Mouse (Mus musculus) G1E (cell line): ENCODE data around the gene Ptger4. TPM values are rescaled to one million over a fixed set of nuclear protein-coding genes. Genes with fewer than 3 reads are reported as not detected.

ENCODE experiments used
- ATAC-seq: 2 replicates; pipeline ENCODE4 v1.8.0; 2016; ENCODE audit warnings: mild to moderate bottlenecking; ENCODE audit not compliant: insufficient number of reproducible peaks, poor library complexity, low FRiP score, severe bottlenecking; ENCODE audit errors: extremely low read depth
- DNase-seq: peaks from one replicate; pipeline ENCODE4 v3.0.0; 2012; ENCODE audit warnings: low spot score
- H3K27me3 ChIP-seq: 2 replicates; pipeline ENCODE4 v1.6.1; 2012; ENCODE audit warnings: mild to moderate bottlenecking, low read length, inconsistent platforms; ENCODE audit not compliant: insufficient read depth
- H3K36me3 ChIP-seq: replicated peaks from 2 replicates; pipeline ENCODE3; 2012; ENCODE audit warnings: mild to moderate bottlenecking, inconsistent platforms
- H3K4me1 ChIP-seq: 2 replicates; pipeline ENCODE4 v1.6.1; 2012; ENCODE audit warnings: low read depth, low read length, inconsistent platforms, mixed read lengths; ENCODE audit not compliant: insufficient read depth
- H3K4me3 ChIP-seq: 2 replicates; pipeline ENCODE4 v1.5.1; 2012; ENCODE audit warnings: low read depth, mild to moderate bottlenecking, inconsistent platforms, low read length, moderate library complexity, mixed read lengths
- H3K9me3 ChIP-seq: replicated peaks from 2 replicates; pipeline ENCODE4 v1.6.1; 2012; ENCODE audit warnings: inconsistent platforms
- CTCF ChIP-seq: IDR thresholded peaks from 2 replicates; pipeline ENCODE4 v1.5.1; 2012; ENCODE audit warnings: low read depth, low read length, inconsistent platforms, mixed read lengths
- GATA1 ChIP-seq: IDR thresholded peaks from 2 replicates; pipeline ENCODE4 v1.6.1; 2012; ENCODE audit warnings: borderline replicate concordance, low read length, inconsistent platforms, mixed read lengths
- GATA2 ChIP-seq: IDR thresholded peaks from 2 replicates; pipeline ENCODE4 v1.6.1; 2012; ENCODE audit warnings: low read depth, low read length, inconsistent platforms, borderline replicate concordance
- POLR2AphosphoS5 ChIP-seq: IDR thresholded peaks from 2 replicates; pipeline ENCODE4 v1.6.1; 2012; ENCODE audit warnings: low read depth, low read length, inconsistent platforms; ENCODE audit not compliant: insufficient replicate concordance
- TAL1 ChIP-seq: conservative IDR thresholded peaks from 2 replicates; pipeline ENCODE4 v1.6.1; 2012; ENCODE audit warnings: low read depth, low read length, inconsistent platforms, mixed read lengths
- polyA plus RNA-seq: library from polyadenylated mRNA; stranded (reverse); fragments of >175 nt; gene quantifications from 2 replicates; pipeline ENCODE4 v1.2.3, GENCODE M21; 2012
- total RNA-seq, 2 experiments: library from RNA; stranded (forward) in 1 of 2; stranded (reverse) in 1 of 2; fragments of 200-1000 nt in 1 of 2; fragments of >200 nt in 1 of 2; fragmentation: Nextera tagmentation in 1 of 2; gene quantifications; 2 replicates each; pipeline ENCODE4 v1.2.3; 2014 to 2017

The Ptger4 gene
- total and polyA plus RNA-seq, 3 experiments: 6.9 to 20.5 (median 15.9) TPM

DNA sequence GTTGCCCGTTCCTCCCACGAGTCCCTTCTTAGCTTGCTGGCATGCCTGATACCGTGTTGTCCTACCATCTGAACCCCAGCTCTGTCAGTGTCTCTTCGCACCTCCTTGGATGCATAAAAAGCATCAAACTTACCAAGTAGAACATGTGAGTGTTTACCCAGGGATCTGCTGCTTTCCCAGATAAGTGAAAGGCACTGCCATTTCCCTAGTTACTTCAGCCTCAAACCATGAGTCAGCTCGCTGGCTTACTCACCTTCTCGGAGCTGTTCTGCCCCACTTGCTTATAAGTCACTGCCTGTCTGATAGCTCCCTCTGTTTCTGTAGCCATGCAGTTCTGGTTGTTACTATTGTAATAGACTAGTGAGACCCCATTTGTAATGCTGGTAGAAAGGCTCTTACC is 49.5 kb downstream of the Ptger4 start:
- Histone ChIP-seq H3K9me3 (no peaks in the 10 kb centered on the region), H3K36me3 (peaks cover 84% of the 10 kb centered on the region), H3K4me3 (no peak overlapping the region), H3K27me3 (no peaks in the 10 kb centered on the region), H3K4me1 (peaks cover 40% of the 10 kb centered on the region)
- no peak for DNase-seq
- peak; percentile 42; the same call in 1 of the 2 replicates for ATAC-seq
- TF ChIP-seq CTCF (no peak), GATA1 (no peak), POLR2AphosphoS5 (no peak), TAL1 (no peak), GATA2 (no peak)

DNA sequence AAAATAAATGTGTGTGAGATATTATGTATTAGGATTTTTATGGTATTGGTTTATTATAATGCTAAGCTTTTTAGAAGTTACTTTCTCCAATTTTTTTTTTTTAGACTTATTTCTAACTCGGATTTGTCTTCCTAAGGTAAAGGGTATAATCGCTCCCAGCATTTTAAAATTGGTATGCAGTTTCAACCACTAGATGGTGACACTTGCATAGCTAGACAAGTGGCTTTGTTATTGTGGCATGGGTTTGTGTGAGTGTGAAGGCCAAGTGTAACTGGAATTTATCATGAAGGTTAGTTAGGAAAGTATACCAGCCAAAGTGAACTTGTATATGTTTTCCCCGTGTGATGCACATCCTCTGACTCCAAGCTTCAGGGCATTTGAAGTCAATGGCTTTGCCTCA is 50.2 kb downstream of the Ptger4 start:
- Histone ChIP-seq H3K36me3 (peaks cover 84% of the 10 kb centered on the region), H3K4me1 (peaks cover 45% of the 10 kb centered on the region), H3K9me3 (no peaks in the 10 kb centered on the region), H3K4me3 (no peak overlapping the region), H3K27me3 (no peaks in the 10 kb centered on the region)
- TF ChIP-seq GATA2 (no peak), CTCF (0 out of 2 replicates have a peak, but pooled peaks have one; percentile 12)
- ATAC-seq (no peak), DNase-seq (no peak)

DNA sequence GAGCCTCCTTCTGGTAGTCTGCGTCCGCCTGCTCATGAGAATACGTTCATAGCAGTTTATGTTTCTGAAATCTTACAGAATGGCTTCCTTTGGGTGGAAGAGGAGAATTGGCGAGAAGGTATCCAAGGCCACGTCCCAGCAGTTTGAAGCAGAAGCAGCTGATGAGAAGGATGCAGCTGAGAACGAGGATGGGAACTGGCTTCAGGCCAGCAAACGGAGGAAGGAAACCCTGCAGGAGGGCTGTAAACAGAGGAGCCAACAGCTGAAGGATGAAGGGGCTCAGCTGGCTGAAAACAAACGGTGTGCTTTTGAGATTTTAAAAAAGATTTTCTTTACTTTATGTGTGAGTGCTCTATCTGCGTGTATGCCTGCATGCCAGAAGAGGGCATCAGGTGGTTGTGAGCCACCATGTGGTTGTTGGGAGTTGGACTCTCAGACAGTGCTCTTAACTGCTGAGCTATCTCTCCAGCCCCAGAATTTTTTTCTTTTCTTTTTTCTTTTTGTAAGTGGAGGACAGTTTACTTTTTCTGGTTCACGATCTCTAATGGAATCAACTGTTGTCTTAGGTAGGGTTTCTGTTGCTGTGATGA is 54.4 kb downstream of the Ptger4 start:
- ATAC-seq (no peak), DNase-seq (no peak)
- H3K4me1 ChIP-seq: peaks cover 56% of the 10 kb centered on the region
- no peak for TF ChIP-seq CTCF
- no peak for TF ChIP-seq GATA1
- TF ChIP-seq POLR2AphosphoS5: no peak
- no peak for TF ChIP-seq GATA2
- no peak for TF ChIP-seq TAL1
- H3K36me3 ChIP-seq: peaks cover 50% of the 10 kb centered on the region
- H3K4me3 ChIP-seq: no peak overlapping the region
- H3K9me3 ChIP-seq: no peaks in the 10 kb centered on the region
- no peaks in the 10 kb centered on the region for H3K27me3 ChIP-seq

DNA sequence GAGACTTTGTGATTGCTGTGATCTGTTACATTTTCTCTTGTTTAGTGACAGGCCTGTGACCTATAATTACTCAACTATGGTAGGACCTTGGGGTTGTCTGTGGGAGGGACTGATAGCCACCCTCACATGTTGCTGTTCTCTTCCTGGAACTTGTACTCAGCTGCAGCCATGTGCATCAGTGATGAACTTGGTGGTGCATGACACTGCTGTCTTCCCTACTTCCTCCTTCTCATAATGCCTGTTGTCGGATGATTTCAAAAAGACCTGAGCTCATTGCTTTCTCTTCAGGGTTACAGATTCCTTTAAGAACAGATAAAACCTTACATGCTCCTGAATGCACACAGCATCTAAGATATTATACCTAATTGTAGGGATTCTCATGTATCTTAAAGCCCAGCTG is 56.0 kb downstream of the Ptger4 start:
- no peaks in the 10 kb centered on the region for H3K9me3 ChIP-seq
- no peak for TF ChIP-seq TAL1
- no peak for TF ChIP-seq CTCF
- TF ChIP-seq GATA2: no peak
- no peak for TF ChIP-seq GATA1
- no peak for TF ChIP-seq POLR2AphosphoS5
- H3K27me3 ChIP-seq: no peaks in the 10 kb centered on the region
- peak; percentile 51 for DNase-seq
- peaks cover 57% of the 10 kb centered on the region for H3K4me1 ChIP-seq
- no peak overlapping the region; the same call in 1 of the 2 replicates for H3K4me3 ChIP-seq
- H3K36me3 ChIP-seq: peaks cover 50% of the 10 kb centered on the region
- peak; percentile 85 for ATAC-seq

DNA sequence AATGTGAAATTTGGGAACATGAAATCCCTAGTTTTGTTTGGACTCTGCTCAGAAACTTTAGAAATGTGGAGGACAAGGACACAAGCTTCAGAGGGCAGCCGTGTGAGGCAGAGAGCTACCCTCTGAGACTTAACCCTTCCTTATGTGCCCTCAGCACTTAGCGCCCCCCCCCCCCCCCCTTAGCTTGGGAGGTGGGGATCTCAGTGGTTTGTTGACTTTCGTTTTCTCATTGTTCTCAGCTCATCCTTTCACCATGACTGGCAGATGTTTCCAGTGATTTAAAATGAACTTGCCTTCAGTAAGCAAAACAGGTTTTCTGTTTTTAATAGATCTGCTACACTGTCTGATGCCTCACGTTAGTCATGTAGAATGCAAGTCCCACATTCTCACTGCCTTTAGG is 56.9 kb downstream of the Ptger4 start:
- no peaks in the 10 kb centered on the region for H3K9me3 ChIP-seq
- ATAC-seq (no peak), DNase-seq (no peak)
- H3K4me1 ChIP-seq: peaks cover 53% of the 10 kb centered on the region
- no peak for TF ChIP-seq TAL1
- TF ChIP-seq GATA1: no peak
- no peak for TF ChIP-seq CTCF
- TF ChIP-seq GATA2: no peak
- TF ChIP-seq POLR2AphosphoS5: no peak
- no peaks in the 10 kb centered on the region for H3K27me3 ChIP-seq
- peaks cover 50% of the 10 kb centered on the region for H3K36me3 ChIP-seq
- H3K4me3 ChIP-seq: no peak overlapping the region; the same call in 1 of the 2 replicates

DNA sequence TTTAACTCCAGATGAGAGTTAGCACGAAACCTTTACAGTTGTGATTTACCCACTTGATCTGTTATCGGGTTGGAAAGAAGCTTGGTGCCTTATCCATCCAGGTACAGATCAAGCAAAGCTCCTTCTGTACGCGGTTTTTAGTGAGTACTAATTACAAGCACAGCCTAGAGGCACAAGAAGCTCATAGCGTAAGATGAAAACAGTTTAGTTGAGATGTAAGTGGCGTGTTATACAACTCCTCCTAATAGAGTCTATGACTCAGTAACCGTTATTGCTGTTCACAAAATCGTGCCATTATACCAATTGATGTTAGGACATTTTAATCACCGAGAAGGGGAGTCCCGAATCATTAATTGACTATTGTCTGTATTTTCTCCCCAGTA is 57.7 kb downstream of the Ptger4 start:
- ATAC-seq: no peak
- Histone ChIP-seq H3K9me3 (no peaks in the 10 kb centered on the region), H3K4me1 (peaks cover 51% of the 10 kb centered on the region), H3K27me3 (no peaks in the 10 kb centered on the region), H3K36me3 (peaks cover 49% of the 10 kb centered on the region), H3K4me3 (peak overlapping the region; percentile 96)
- no peak for TF ChIP-seq CTCF
- TF ChIP-seq POLR2AphosphoS5: no peak
- TF ChIP-seq TAL1: no peak
- TF ChIP-seq GATA1: no peak
- no peak for TF ChIP-seq GATA2
- no peak for DNase-seq

DNA sequence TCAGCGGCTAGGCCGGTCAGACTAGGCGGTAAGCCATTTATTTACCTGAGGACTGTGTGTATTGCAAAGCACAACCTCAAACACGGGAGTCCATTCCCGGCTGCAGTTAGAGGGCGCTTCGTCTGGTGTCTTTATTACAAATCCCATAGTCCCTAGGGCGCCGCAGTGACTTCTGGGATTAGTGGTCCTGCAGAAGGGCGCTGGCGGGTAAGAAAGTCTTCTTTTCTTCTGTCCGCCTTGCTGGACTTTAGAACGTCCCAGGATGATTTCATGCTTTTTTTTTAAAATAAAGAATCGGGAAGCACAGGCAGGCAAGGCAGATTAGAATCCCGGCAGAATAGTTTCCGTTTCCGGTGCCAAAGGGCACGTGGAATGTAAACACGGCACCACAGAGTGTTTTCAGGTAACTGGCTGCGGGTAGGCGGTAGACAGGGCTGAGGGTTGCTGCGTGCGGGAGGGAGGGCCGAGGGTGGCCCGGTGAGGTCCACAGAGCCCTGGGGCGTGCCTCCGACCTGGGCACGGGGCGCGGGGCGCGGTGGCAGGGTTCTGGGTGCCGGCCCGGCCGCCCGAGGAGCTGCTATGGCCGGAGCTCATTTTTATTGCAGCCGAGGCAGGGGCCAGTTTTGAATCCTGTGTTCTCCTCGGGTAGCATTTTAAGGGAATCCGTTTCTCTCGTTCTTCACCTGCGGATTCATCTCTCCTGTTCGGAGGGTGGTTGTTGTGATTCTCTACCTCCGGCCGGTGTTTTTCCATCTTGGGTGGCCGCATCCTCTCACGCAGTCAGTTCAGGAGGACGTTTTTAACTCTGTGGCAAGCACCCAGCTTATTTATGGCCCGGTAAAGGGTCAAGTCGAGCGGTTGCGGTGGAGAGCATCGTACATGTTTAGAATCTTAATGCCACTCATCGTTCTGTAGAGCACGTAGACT is 58.4 kb downstream of the Ptger4 start, which contains the start of gene Ttc33:
Gene Ttc33, plus strand, starts transcription at position 160 of the 927 bp plus-strand sequence.
- Histone ChIP-seq H3K4me1 (peaks cover 51% of the 10 kb centered on the region), H3K27me3 (no peaks in the 10 kb centered on the region), H3K9me3 (no peaks in the 10 kb centered on the region), H3K36me3 (peaks cover 45% of the 10 kb centered on the region), H3K4me3 (peak within 1 kb of the TSS; percentile 96)
- DNase-seq (peak; percentile 54), ATAC-seq (no peak)
- TF ChIP-seq POLR2AphosphoS5: no peak
- no peak for TF ChIP-seq CTCF
- TF ChIP-seq GATA1: no peak
- TF ChIP-seq TAL1: no peak
- no peak for TF ChIP-seq GATA2
